Mouse (Mus musculus) small intestine, adult 2 months (tissue): ENCODE measurements around the gene Wrnip1. TPM values are rescaled to one million over a fixed set of nuclear protein-coding genes. Genes with fewer than 3 reads are reported as not detected.
A peak's percentile ranks its signal among the peaks of the same experiment; 100 is the strongest.

Experiments used
- H3K27ac ChIP-seq: fragments of 200-500 bp; 2 replicates; pipeline ENCODE4 v1.5.1; 2012; ENCODE audit warnings: low read depth, low read length, control low read depth, inconsistent platforms; ENCODE audit not compliant: insufficient read depth
- H3K27me3 ChIP-seq: fragments of 200-500 bp; 2 replicates; pipeline ENCODE4 v1.6.1; 2012; ENCODE audit warnings: mild to moderate bottlenecking, moderate library complexity, low read length, inconsistent platforms; ENCODE audit not compliant: control insufficient read depth, insufficient read depth
- H3K36me3 ChIP-seq: fragments of 200-500 bp; 2 replicates; pipeline ENCODE4 v1.6.1; 2012; ENCODE audit warnings: mild to moderate bottlenecking, low read length, control low read depth, inconsistent platforms; ENCODE audit not compliant: control insufficient read depth, insufficient read depth
- H3K4me1 ChIP-seq: fragments of 200-500 bp; 2 replicates; pipeline ENCODE4 v1.6.1; 2012; ENCODE audit warnings: low read length, inconsistent platforms, mixed read lengths; ENCODE audit not compliant: control insufficient read depth, insufficient read depth, insufficient read length
- H3K4me3 ChIP-seq: fragments of 200-500 bp; 2 replicates; pipeline ENCODE4 v1.5.1; 2012; ENCODE audit warnings: low read depth, mild to moderate bottlenecking, control low read depth, inconsistent platforms, low read length, moderate library complexity
- CTCF ChIP-seq: fragments of 200-500 bp; IDR thresholded peaks from 2 replicates; pipeline ENCODE4 v1.5.1; 2012; ENCODE audit warnings: low read depth, mild to moderate bottlenecking, control low read depth, inconsistent platforms, low read length, moderate library complexity, mixed read lengths; ENCODE audit not compliant: insufficient replicate concordance, insufficient read length; ENCODE audit errors: extremely low read depth
- POLR2A ChIP-seq: fragments of 200-500 bp; IDR thresholded peaks from 2 replicates; pipeline ENCODE4 v1.6.1; 2012; ENCODE audit warnings: low read depth, mild to moderate bottlenecking, control low read depth, inconsistent platforms, low read length, moderate library complexity
- WGBS: fragments of 180-500 bp; shearing (Covaris S2); methylation state at CpG from one replicate; pipeline ENCODE4 v1.1.7; 2018; 5-methylcytosine and 5-hydroxymethylcytosine counted together
- polyA plus RNA-seq: library from polyadenylated mRNA; depleted of rRNA; stranded (reverse); fragments of >200 nt; gene quantifications from 2 replicates; pipeline ENCODE4 v1.2.3, GENCODE M21; 2012

Gene Wrnip1
- polyA plus RNA-seq, 1 experiment = 41.3 TPM

GRCm38 (mm10) chr13:32833237-32833636 lies 31.4 kb downstream of the Wrnip1 start:
- Histone ChIP-seq H3K27ac (no peak overlapping the region; the same call in 1 of the 2 replicates), H3K4me1 (peaks cover 23% of the 10 kb centered on the region; the same call in 1 of the 2 replicates), H3K36me3 (no peaks in the 10 kb centered on the region), H3K27me3 (no peaks in the 10 kb centered on the region), H3K4me3 (no peak overlapping the region)
- 79% methylated on average over 6 of the region's 6 CpGs for WGBS
- no peak for TF ChIP-seq CTCF
- no peak for TF ChIP-seq POLR2A

DNA sequence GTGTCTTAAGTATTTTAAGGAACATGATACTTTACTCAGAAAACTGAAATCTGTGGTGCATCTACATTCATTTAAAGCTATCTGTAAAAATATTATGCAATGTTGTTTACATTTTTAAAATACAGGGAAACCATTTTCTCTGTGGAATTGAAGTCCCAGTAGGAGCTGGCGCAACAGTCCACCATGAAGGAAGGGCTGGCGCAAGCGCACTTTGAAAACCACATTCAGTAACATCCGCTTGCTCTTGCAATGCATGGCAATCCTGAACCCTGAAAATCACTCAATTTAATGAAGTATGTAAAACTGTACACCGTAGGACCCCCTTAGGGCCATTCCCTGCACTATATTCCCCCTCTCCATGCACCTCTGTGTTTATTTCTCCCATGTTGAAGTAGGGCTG lies 32.7 kb downstream of the Wrnip1 start:
- Histone ChIP-seq H3K27me3 (no peaks in the 10 kb centered on the region), H3K4me3 (no peak overlapping the region), H3K36me3 (no peaks in the 10 kb centered on the region), H3K4me1 (peaks cover 20% of the 10 kb centered on the region; the same call in 1 of the 2 replicates), H3K27ac (no peak overlapping the region)
- TF ChIP-seq CTCF (no peak), POLR2A (no peak)
- 88% methylated on average over 5 of the region's 5 CpGs for WGBS

DNA sequence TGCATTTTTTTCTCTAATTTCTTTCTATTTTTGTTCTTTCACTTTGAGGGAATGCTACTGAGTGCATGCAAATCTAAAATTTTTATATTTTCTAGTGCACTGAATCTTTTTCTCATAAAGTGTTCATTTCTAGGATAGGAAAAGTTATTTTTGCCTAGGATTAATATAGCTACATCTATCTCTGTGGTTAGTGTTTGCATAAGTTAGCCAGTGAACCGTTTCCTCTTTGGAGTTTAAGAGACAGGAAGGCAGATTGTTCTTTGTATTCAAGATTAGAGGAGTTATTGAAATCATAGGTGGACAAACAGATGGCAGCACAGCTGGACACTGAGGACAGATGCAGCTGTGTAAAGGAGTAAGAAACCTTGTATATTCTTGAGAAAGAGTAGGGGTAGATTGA lies 37.5 kb downstream of the Wrnip1 start:
- WGBS = 16% methylated on average over 1 of the region's 1 CpGs
- H3K27ac ChIP-seq = no peak overlapping the region
- TF ChIP-seq POLR2A (no peak), CTCF (no peak)
- no peaks in the 10 kb centered on the region for H3K27me3 ChIP-seq
- no peaks in the 10 kb centered on the region for H3K4me1 ChIP-seq
- no peak overlapping the region for H3K4me3 ChIP-seq
- H3K36me3 ChIP-seq = peaks cover 22% of the 10 kb centered on the region

DNA sequence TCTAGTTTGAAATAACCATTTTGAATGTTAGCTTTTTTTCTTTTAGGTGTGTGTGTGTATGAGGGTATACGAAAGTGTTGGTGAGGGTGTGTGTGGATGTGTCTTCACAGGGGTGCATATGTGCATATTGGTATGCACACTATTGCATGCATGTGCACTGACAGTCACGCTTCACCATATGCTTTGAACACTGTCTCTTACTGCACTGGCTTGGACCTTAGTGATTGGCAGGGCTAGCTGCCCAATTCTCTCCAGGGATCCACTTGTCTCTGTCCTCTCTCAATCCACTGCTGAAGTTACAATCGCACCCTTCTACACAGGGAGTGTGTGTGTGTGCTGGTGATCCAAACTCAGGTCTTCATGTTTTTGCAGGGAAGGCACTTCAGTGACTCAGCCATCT lies 39.5 kb downstream of the Wrnip1 start:
- H3K27ac ChIP-seq = no peak overlapping the region
- H3K36me3 ChIP-seq = peaks cover 38% of the 10 kb centered on the region
- WGBS = 95% methylated on average over 3 of the region's 3 CpGs
- peaks cover 2% of the 10 kb centered on the region; the same call in 1 of the 2 replicates for H3K4me1 ChIP-seq
- no peak overlapping the region for H3K4me3 ChIP-seq
- TF ChIP-seq POLR2A (no peak), CTCF (no peak)
- no peaks in the 10 kb centered on the region for H3K27me3 ChIP-seq

- no peak for TF ChIP-seq POLR2A
- TF ChIP-seq CTCF = no peak
- Histone ChIP-seq H3K36me3 (peaks cover 56% of the 10 kb centered on the region), H3K27me3 (no peaks in the 10 kb centered on the region), H3K4me3 (no peak overlapping the region), H3K4me1 (peaks cover 13% of the 10 kb centered on the region; the same call in 1 of the 2 replicates), H3K27ac (no peak overlapping the region)
Observed at GRCm38 (mm10) chr13:32846221-32846620, 44.4 kb downstream of the Wrnip1 start.

- H3K4me3 ChIP-seq = no peak overlapping the region
Observed at GRCm38 (mm10) chr13:32849092-32849491, 47.3 kb downstream of the Wrnip1 start.

DNA sequence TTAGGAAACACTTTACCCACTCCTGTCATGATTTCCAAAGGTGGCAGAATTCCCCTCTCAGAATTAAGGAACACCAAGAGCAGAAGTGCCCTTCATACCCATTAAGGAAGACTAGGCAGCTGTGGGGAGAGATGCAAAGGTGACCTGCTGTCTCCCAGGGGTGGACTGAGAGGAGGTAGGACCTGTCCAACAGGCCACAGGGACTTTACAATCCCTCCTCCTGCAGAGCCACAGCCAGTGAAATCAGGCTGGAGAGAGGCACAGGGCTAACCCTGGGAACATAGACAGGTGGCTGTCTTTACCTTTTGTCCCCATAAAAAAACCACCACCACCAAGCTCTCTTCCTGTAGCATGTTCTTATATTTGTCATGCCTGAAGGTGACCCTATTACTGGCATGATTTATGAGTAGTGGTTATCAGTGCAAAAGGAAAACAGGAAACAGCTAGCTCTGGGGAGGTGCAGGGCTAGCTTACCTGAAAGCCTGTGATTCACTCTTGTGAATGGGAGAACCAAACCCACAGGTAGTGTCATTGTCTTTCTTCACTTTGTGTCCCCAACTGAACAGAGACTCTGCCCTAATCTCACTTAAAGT lies 47.8 kb downstream of the Wrnip1 start:
- Histone ChIP-seq H3K36me3 (peaks cover 32% of the 10 kb centered on the region), H3K27me3 (no peaks in the 10 kb centered on the region), H3K27ac (peak overlapping the region; percentile 97), H3K4me3 (peak overlapping the region; percentile 70), H3K4me1 (peaks cover 20% of the 10 kb centered on the region; the same call in 1 of the 2 replicates)
- TF ChIP-seq CTCF = no peak
- TF ChIP-seq POLR2A = no peak

More at GRCm38 (mm10) chr13:32849092-32849491, 47.3 kb downstream of the Wrnip1 start:
- Histone ChIP-seq H3K36me3 (peaks cover 35% of the 10 kb centered on the region), H3K27ac (peak overlapping the region; percentile 97), H3K27me3 (no peaks in the 10 kb centered on the region), H3K4me1 (peaks cover 20% of the 10 kb centered on the region; the same call in 1 of the 2 replicates)
- TF ChIP-seq CTCF (no peak), POLR2A (no peak)
- WGBS = 5% methylated on average over 4 of the region's 4 CpGs
